Mouse (Mus musculus) limb, embryonic 15.5 days (tissue): ENCODE measurements around the gene B3gnt7. TPM values are rescaled to one million over a fixed set of nuclear protein-coding genes. Genes with fewer than 3 reads are reported as not detected.
A peak's percentile ranks its signal among the peaks of the same experiment; 100 is the strongest.

Experiments
- ATAC-seq: fragments of 200-750 bp; cut with Nextera tagmentation; 2 replicates; pipeline ENCODE4 v1.8.0; 2017; ENCODE audit warnings: low read depth, moderate TSS enrichment; ENCODE audit not compliant: insufficient number of reproducible peaks, low FRiP score, low TSS enrichment
- H3K27ac ChIP-seq: fragments of 300-500 bp; sonication (generic); 2 replicates; pipeline ENCODE4 v1.5.1; 2015; ENCODE audit warnings: moderate library complexity, mild to moderate bottlenecking, inconsistent platforms
- H3K27me3 ChIP-seq: fragments of 300-500 bp; sonication (generic); 2 replicates; pipeline ENCODE4 v1.6.1; 2015; ENCODE audit warnings: inconsistent platforms
- H3K36me3 ChIP-seq: fragments of 300-500 bp; sonication (generic); 2 replicates; pipeline ENCODE4 v1.6.1; 2015; ENCODE audit warnings: inconsistent platforms
- H3K4me1 ChIP-seq: fragments of 300-500 bp; sonication (generic); 2 replicates; pipeline ENCODE4 v1.6.1; 2015; ENCODE audit warnings: inconsistent platforms
- H3K4me2 ChIP-seq: fragments of 300-500 bp; sonication (generic); 2 replicates; pipeline ENCODE4 v1.6.1; 2015; ENCODE audit warnings: mild to moderate bottlenecking, inconsistent platforms
- H3K4me3 ChIP-seq: fragments of 300-500 bp; sonication (generic); 2 replicates; pipeline ENCODE4 v1.5.1; 2015; ENCODE audit warnings: mild to moderate bottlenecking, inconsistent platforms
- H3K9ac ChIP-seq: fragments of 300-500 bp; sonication (generic); 2 replicates; pipeline ENCODE4 v1.6.1; 2015; ENCODE audit warnings: inconsistent platforms
- H3K9me3 ChIP-seq: fragments of 300-500 bp; sonication (generic); 2 replicates; pipeline ENCODE4 v1.6.1; 2016; ENCODE audit warnings: inconsistent platforms
- WGBS: fragments of 180-500 bp; shearing (Covaris S2); methylation state at CpG from one replicate; pipeline ENCODE4 v1.1.7; 2015; 5-methylcytosine and 5-hydroxymethylcytosine counted together
- microRNA-seq: library from miRNA; unstranded; fragments of <30 nt; microRNA quantifications from one replicate; pipeline ENCODE4, GENCODE M21; 2016
- polyA plus RNA-seq: library from polyadenylated mRNA; unstranded; fragments of >200 nt; fragmentation: Nextera tagmentation; extraction: Ambion mirVana; gene quantifications from 2 replicates; pipeline ENCODE4 v1.2.1, GENCODE M21; 2015

Gene B3gnt7
- polyA plus RNA-seq, 1 experiment from 2014 or later, result 6.2 TPM

DNA sequence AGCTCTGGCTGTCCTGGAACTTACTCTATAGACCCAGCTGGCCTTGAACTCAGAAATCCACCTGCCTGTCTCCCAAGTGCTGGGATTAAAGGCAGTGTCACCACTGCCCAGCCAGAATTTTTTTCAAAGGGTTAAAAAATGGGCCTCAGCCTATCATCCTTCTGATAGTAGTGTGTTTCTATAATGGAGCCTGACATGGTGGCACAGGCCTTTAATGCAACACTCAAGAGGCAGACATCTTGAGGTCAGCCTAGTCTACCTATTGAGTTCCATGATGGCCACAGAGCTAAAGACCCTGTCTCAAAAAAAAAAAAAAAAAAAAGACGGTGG, 45.0 kb downstream of the B3gnt7 start:
- H3K27me3 ChIP-seq, result no peaks in the 10 kb centered on the region
- no peak overlapping the region for H3K9ac ChIP-seq
- peaks cover 67% of the 10 kb centered on the region for H3K36me3 ChIP-seq
- H3K4me2 ChIP-seq, result no peak overlapping the region
- H3K9me3 ChIP-seq, result no peaks in the 10 kb centered on the region
- H3K4me3 ChIP-seq, result no peak overlapping the region
- H3K27ac ChIP-seq, result no peak overlapping the region
- 31% methylated on average over 1 of the region's 1 CpGs for WGBS
- no peaks in the 10 kb centered on the region for H3K4me1 ChIP-seq
- ATAC-seq, result no peak

GRCm38 (mm10) chr1:86348083-86348482, 45.5 kb downstream of the B3gnt7 start:
- 57% methylated on average over 1 of the region's 1 CpGs for WGBS
- H3K4me1 ChIP-seq, result no peaks in the 10 kb centered on the region
- ATAC-seq, result no peak

GRCm38 (mm10) chr1:86348801-86349200, 46.2 kb downstream of the B3gnt7 start:
- H3K27me3 ChIP-seq, result no peaks in the 10 kb centered on the region
- no peaks in the 10 kb centered on the region for H3K9me3 ChIP-seq
- peaks cover 76% of the 10 kb centered on the region for H3K36me3 ChIP-seq
- no peak overlapping the region for H3K4me3 ChIP-seq
- WGBS, result 75% methylated on average over 4 of the region's 4 CpGs
- no peak for ATAC-seq
- no peak overlapping the region for H3K27ac ChIP-seq
- H3K4me1 ChIP-seq, result no peaks in the 10 kb centered on the region
- H3K9ac ChIP-seq, result no peak overlapping the region
- H3K4me2 ChIP-seq, result no peak overlapping the region

More at GRCm38 (mm10) chr1:86348083-86348482, 45.5 kb downstream of the B3gnt7 start:
- Histone ChIP-seq H3K27me3 (no peaks in the 10 kb centered on the region), H3K27ac (no peak overlapping the region), H3K4me2 (no peak overlapping the region), H3K9me3 (no peaks in the 10 kb centered on the region), H3K4me3 (no peak overlapping the region), H3K9ac (no peak overlapping the region), H3K36me3 (peaks cover 69% of the 10 kb centered on the region)

DNA sequence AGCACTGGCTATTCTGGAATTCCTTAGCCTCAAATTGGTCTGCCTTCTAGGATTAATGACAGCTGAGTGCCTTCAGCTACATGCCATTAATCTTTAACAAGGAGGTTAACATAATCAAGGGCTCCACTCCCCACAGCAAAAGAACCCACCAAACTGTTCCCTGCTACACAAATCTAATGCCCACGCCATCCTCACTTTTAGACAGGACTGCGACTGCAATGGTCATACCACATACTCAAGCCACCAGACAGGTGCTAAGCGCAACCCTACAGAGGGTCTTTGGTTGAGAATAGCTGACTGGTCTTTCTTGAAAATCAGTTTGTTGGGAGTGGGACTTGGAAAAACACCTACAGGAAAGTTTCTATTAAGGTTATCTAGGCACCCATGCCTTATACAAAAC, 46.6 kb downstream of the B3gnt7 start:
- Histone ChIP-seq H3K27me3 (no peaks in the 10 kb centered on the region), H3K4me1 (no peaks in the 10 kb centered on the region), H3K36me3 (peaks cover 80% of the 10 kb centered on the region), H3K9ac (no peak overlapping the region), H3K9me3 (no peaks in the 10 kb centered on the region), H3K4me2 (no peak overlapping the region), H3K4me3 (no peak overlapping the region), H3K27ac (no peak overlapping the region)
- no peak for ATAC-seq
- WGBS, result 90% methylated on average over 3 of the region's 3 CpGs

DNA sequence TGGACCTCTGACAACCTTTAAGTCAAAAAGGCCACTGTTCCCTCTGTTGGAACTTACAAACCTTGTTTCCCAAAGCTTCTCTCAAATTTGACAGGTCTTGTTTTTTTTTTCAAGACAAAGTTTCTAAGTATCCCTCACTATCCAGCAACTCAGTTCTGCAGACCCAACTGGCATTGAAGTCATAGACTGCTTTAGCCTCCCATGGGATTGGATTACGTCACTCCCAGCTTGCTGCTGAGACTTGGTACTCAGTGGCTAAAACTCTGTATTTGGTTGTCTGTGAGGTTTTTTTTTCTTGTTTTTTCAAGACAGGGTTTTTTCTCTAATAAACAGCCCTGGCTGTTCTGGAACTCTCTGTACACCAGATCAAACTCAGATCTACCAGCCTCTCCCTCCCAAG, 47.1 kb downstream of the B3gnt7 start:
- WGBS, result 80% methylated on average over 1 of the region's 1 CpGs
- Histone ChIP-seq H3K9ac (no peak overlapping the region), H3K36me3 (peaks cover 85% of the 10 kb centered on the region), H3K4me2 (no peak overlapping the region), H3K27ac (no peak overlapping the region), H3K4me1 (no peaks in the 10 kb centered on the region), H3K27me3 (no peaks in the 10 kb centered on the region), H3K4me3 (no peak overlapping the region), H3K9me3 (no peaks in the 10 kb centered on the region)
- no peak for ATAC-seq

DNA sequence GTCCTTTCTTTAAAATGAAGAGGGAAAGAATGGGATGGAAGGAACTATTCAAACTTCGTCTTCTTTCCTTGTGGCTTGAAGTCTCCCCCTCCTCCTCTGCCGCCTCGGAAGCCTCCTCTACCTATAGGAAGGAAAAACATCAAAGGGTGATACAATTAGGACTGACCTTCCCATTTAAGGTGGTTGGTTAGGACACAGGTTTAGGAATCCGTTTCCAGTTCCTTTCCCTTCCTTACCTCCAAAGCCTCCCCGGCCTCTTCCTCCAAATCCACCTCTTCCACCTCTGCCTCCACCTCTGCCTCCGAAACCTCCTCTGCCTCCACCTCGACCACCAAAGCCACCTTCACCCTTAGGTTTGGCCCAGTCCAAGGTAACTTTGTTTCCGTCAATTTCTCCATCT, 47.9 kb downstream of the B3gnt7 start:
- no peak for ATAC-seq
- Histone ChIP-seq H3K36me3 (peaks cover 90% of the 10 kb centered on the region), H3K27ac (no peak overlapping the region), H3K27me3 (no peaks in the 10 kb centered on the region), H3K4me1 (no peaks in the 10 kb centered on the region), H3K4me2 (no peak overlapping the region), H3K4me3 (no peak overlapping the region), H3K9me3 (no peaks in the 10 kb centered on the region), H3K9ac (no peak overlapping the region)
- WGBS, result 81% methylated on average over 8 of the region's 8 CpGs

GRCm38 (mm10) chr1:86354186-86354585, 51.6 kb downstream of the B3gnt7 start:
- WGBS, result 82% methylated on average over 2 of the region's 2 CpGs

More at GRCm38 (mm10) chr1:86354186-86354585, 51.6 kb downstream of the B3gnt7 start:
- no peak overlapping the region for H3K4me2 ChIP-seq
- ATAC-seq, result no peak
- no peaks in the 10 kb centered on the region for H3K9me3 ChIP-seq
- H3K36me3 ChIP-seq, result peaks cover 81% of the 10 kb centered on the region
- H3K4me1 ChIP-seq, result peaks cover 11% of the 10 kb centered on the region
- H3K27me3 ChIP-seq, result no peaks in the 10 kb centered on the region
- H3K4me3 ChIP-seq, result no peak overlapping the region
- H3K9ac ChIP-seq, result no peak overlapping the region
- H3K27ac ChIP-seq, result no peak overlapping the region

Small RNA genes within 50 kb of the gene (microRNA-seq; reads per million reads assigned to microRNA genes)
- gene mmu-mir-3535, result 41.3 reads per million, percentile 38 among the genes with 10 or more reads in this experiment

Other genes with a start within 250 kb of the B3gnt7 start
- gene Psmd1, start 238.4 kb upstream of the B3gnt7 start, polyA plus RNA-seq, result 148 and 155 TPM in 2 replicates
- 0.92 and 1.5 TPM in 2 replicates for gene Htr2b, start 190.9 kb upstream of the B3gnt7 start, polyA plus RNA-seq
- 0.47 TPM in 1 of 2 replicates, not detected in the other for gene Gm21972, start 169.2 kb upstream of the B3gnt7 start, polyA plus RNA-seq
- 16.6 and 19.2 TPM in 2 replicates for gene Armc9, start 148.1 kb upstream of the B3gnt7 start, polyA plus RNA-seq
- gene Ncl, start 56.6 kb downstream of the B3gnt7 start, polyA plus RNA-seq, result 356 and 369 TPM in 2 replicates
- gene Nmur1, start 123.4 kb downstream of the B3gnt7 start, polyA plus RNA-seq, result not detected in 2 replicates
- not detected in 2 replicates for gene Tex44, start 123.5 kb downstream of the B3gnt7 start, polyA plus RNA-seq
- 1,783 and 2,088 TPM in 2 replicates for gene Ptma, start 223.9 kb downstream of the B3gnt7 start, polyA plus RNA-seq